Mouse (Mus musculus) liver (tissue): Measurements from ENCODE around the gene Mia.
A peak's percentile ranks its signal among the peaks of the same experiment; 100 is the strongest.

ENCODE experiments used
- DNase-seq: peaks from one replicate; pipeline ENCODE4 v3.0.0-alpha.2; 2020; ENCODE audit warnings: mixed read lengths

Mia gene

DNA sequence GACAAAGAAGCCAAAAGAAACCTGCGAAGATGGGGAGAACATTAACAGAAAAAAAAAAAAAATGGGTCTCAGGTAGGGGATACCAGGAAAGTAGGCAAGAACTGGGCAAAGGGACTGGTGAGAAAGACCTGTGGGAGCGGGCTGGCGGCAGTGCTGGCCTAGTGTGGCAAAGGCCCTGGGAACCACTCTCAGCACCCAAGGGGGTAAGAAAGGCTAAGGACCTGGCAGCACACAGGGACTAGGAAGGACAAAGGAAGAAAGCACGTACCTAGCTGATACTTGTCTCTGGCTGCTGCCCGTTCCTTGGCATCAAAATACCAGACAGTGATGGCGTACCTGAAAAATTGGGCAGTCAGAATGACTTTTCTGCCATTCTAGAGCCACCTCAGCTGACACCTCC lies 21.7 kb downstream of the Mia start:
- no peak for DNase-seq

DNA sequence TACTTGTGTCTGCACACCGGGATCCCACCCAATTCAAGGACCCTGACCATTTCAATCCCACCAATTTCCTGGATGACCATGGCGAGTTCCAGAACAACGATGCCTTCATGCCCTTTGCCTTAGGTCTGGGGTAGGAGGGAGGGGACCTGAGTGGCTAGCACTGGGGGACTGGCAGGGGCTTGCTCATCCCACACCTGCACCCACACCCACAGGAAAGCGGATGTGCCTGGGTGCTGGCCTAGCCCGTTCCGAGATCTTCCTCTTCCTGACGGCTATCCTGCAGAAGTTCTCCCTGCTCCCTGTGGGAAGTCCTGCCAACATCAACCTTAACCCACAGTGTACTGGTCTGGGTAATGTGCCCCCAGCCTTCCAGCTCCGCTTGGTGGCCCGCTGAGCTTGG lies 22.8 kb downstream of the Mia start:
- no peak for DNase-seq

DNA sequence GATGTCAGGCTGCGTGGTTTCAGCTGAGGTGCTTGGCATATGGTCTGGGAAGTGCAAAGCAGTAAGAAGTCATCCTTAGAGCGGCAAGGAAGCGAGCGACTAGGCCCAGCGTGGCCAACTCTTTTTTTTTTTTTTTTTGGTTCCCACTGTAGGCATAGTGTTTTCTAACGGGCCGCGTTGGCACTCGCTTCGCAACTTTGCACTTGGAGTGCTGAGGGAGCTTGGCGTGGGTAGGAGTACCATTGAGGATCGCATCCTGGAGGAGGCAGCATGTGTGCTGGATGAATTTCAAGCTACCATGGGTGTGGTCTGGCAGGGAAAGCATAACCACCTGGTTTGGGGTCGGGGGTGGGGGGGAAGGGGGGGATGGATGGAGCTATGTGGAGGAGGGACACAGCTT lies 25.0 kb downstream of the Mia start:
- no peak for DNase-seq

DNA sequence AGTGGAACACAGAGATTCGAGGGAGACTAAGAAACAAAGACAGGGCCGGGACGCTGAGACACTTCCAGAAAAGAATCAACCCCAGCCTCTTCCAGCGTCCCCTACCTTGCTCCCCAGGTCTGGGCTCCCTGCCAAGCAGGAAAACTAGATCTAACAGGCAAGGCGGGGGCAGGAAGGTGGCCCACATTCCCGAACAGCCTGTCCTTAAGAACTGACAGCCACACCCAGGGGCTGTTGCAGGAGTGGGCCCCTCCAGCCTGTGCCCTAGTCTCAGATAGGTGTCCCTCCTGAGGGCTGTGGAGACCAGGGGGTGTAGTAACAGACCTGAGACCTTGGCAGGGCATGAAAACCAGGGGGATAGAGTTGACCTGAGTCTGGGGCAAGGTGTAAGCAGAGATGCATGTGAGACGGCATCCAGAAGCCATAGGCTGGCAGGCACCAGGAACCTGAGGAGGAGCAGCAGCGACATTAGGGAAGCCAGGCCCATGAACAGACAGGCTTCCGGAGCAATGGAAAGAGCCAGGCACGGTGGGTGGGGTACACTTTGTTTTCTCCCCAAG lies 27.7 kb downstream of the Mia start, which contains the start of gene Cyp2t4:
Gene Cyp2t4, plus strand, starts transcription at position 510 of the 560 bp plus-strand sequence.
- no peak for DNase-seq

DNA sequence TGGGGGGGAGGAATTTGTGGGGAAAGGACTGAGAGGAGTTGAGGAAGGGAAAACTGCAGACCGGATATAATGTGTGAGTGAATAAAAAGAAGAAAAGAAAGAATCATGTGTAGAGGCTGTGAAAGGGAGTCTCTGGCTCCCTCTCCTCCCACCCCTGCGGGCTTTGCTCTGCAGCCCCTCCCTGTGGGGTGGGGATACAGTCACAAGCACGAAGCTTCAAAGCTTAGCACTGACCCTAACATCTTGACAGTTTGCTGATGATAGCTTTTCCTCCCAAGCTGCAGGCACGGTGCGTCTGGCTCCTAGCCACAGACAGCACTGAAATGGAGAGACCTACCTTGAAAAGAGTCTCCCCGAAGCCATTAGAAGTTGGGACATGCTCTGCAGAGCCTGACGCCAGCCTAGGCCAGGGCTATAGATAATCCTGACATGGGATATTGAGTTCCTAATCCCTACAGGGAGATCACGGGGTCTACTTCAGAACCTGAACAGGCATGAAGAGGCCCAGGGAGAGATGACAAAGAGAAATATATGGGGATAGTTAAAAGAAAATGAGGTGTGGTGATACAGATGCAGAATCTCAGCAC lies 44.5 kb downstream of the Mia start:
- DNase-seq = no peak

DNA sequence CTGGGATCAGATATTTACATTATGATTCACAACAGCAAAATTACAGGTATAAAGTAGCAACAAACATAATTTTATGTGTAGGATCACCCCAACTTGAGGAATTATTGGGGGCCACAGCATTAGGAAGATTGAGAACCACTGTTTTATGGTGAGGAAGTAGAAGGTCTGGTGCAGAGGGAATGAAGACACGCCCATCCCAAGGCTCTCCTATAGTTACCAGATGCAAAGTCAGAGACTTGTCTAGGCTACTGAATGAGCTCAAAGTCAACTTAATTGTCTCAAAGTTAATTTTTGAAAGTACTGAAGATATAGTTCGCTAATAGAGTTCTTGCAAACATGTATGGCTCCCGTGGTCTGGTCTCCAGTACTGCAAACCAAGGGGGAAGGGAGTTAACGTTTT lies 47.2 kb downstream of the Mia start:
- no peak for DNase-seq

DNA sequence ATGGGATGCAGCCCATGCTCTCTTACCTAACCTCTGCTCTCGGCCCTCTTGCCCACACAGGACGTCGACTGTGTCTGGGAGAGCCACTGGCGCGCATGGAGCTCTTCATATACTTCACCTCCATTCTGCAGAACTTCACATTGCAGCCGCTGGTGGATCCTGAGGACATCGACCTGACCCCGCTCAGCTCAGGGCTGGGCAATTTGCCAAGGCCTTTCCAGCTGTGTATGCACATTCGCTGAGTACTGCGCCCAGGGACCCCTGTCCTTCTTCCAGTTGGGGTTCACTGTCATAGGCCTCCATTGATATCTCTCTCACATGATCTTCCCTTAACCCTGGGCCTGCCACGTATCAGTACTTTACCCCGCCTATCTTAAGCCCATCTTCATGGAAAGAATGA lies 47.8 kb downstream of the Mia start:
- peak; percentile 64 for DNase-seq

DNA sequence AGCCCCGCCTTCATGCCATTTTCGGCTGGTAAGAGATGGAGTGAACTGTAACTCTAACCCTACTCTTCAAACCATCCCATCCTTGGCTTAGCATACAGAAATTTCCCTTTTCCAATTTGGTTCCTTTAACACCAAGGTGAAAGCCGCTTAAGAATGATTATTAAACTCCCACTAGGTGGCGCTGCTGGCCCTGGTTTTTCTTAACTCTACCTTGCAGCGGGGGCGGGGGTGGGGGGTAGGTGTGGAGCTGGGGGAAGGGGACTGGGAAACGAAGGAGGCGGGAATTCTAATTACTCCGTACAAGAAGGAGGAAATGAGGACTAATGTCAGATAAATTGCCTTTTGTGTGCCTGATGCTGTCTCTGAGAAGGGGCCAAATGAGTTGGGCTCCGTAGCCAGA lies 48.4 kb downstream of the Mia start:
- DNase-seq = peak; percentile 48

DNA sequence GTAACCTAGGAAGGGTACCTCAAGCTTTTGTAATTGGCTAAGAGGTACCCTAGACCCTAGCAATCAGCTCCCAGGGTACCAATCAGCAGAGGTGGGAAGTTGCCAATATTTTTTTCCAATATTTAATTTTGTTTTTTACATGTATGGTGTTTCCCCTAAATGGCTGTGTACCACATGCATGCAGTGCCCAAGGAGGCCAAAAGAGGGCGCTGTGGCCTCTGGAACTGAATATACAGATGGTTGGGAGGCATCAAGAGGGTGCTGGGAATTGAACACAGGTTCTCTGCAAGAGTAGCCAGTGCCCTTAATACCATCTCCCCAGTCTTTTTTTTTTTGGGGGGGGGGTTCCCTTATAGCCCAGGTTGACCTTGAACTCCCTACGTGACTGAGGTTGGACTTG lies 49.6 kb downstream of the Mia start:
- no peak for DNase-seq

DNA sequence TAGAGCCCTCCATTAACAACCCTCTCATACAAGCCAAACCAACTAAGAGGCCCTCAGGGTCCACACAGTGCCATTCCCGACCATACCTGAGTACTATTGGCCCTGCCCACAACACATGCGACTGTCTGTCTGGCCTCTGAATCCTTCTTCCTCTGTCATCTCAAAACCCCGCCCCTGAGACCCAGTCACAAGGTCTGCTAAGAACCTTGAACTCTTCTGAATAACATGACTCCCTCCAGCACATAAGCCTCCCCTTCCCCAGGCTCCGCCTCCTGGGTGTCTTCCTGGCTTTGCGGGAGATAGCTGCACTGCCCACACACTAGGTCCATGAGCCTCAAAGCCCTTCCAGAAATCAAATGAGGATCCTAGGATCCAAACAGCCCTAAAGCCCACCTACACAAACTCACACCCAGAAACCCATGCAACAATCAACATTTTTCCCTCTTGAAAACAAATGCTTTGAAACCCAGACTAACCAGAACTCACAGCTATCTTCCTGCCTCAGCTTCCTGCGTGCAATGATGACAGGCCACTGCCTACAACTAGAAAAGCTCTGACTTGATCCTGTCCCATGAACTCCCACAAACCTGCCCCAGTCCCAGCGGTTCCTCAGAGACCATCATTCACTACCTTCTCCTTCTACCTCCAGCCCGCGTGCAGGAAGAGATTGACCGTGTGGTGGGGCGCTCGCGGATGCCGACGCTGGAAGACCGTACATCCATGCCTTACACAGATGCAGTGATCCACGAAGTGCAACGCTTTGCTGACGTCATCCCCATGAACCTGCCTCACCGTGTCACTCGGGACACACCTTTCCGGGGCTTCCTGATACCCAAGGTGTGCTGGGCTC lies 50.2 kb downstream of the Mia start:
- no peak for DNase-seq

DNA sequence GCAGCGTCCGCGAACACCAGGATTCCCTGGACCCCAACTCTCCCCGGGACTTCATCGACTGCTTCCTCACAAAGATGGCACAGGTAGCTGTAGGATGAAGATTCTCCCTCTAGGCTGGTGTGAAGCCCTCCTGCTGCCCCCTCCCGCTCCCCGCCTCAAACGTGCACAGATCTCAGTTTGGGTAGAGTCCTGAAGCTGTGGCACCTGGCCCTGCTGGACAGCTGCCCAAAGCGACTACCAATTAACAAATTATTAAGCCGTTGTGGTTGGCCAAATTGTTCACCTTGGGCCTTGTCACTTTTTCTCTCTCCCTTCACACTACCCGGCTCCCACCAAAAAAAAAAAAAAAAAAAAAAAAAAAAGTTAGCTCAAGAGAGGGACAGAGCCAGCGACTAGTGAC lies 51.1 kb downstream of the Mia start:
- DNase-seq = no peak
